Mouse (Mus musculus) ZHBTc4 (cell line): Measurements from ENCODE around the gene Diras1.

Experiments
- DNase-seq: peaks from one replicate; pipeline ENCODE4 v3.0.0-alpha.2; 2011; ENCODE audit warnings: low read depth, low spot score

Gene Diras1

GRCm38 (mm10) chr10:80973722-80974121, 51.7 kb downstream of the Diras1 start:
- no peak for DNase-seq

GRCm38 (mm10) chr10:80972071-80972987, 53.1 kb downstream of the Diras1 start:
- no peak for DNase-seq

GRCm38 (mm10) chr10:80971533-80971932, 53.9 kb downstream of the Diras1 start:
- no peak for DNase-seq

- DNase-seq: no peak
Measured at GRCm38 (mm10) chr10:80970159-80970558, 55.3 kb downstream of the Diras1 start.
